Mouse (Mus musculus) B cell, adult 67 days (primary cell): Measurements from ENCODE around the gene Bicdl2. TPM values are rescaled to one million over a fixed set of nuclear protein-coding genes. Genes with fewer than 3 reads are reported as not detected.

Experiments
- total RNA-seq, 2 experiments: library from RNA; stranded (reverse); gene quantifications; 4 replicates each; pipeline ENCODE4 v1.2.4; 2023

The Bicdl2 gene
- total RNA-seq, result under 1 TPM in 1 of 2 experiments, not detected in 1; 0.36 TPM

GRCm38 (mm10) chr17:23660117-23660875, at the start of gene Bicdl2:
Gene Bicdl2 (plus strand): TSS chr17:23660506.

GRCm38 (mm10) chr17:23644613-23645495, 15.5 kb upstream of the Bicdl2 start, which contains the start of gene Mmp25:
Gene Mmp25 (minus strand): TSS chr17:23645277.

GRCm38 (mm10) chr17:23673424-23674073, 13.2 kb downstream of the Bicdl2 start, which contains the start of the genes Hcfc1r1 and Thoc6:
Gene Hcfc1r1 (plus strand): TSS chr17:23673596.
Gene Thoc6 (minus strand): TSS chr17:23673882.

GRCm38 (mm10) chr17:23677236-23677679, 17.0 kb downstream of the Bicdl2 start, which contains the start of gene Tnfrsf12a:
Gene Tnfrsf12a (minus strand): TSS chr17:23677468.

GRCm38 (mm10) chr17:23679127-23679835, 19.0 kb downstream of the Bicdl2 start, which contains the start of gene Cldn6:
Gene Cldn6 (plus strand): TSS chr17:23679249.

GRCm38 (mm10) chr17:23683856-23684672, 23.8 kb downstream of the Bicdl2 start, which contains the start of gene Cldn9:
Gene Cldn9 (minus strand): TSS chr17:23684026.

Other genes starting within 250 kb of the Bicdl2 start
- not detected for gene Vmn2r117, start 180.8 kb upstream of the Bicdl2 start, total RNA-seq
- gene Zfp213, start 96.3 kb upstream of the Bicdl2 start, total RNA-seq, result 10 to 100 TPM in 1 of 2 experiments, 1 to 10 TPM in 1; 8.3 to 11.5 TPM
- not detected for gene Zfp13, start 61.0 kb upstream of the Bicdl2 start, total RNA-seq
- not detected for gene Zscan10, start 59.6 kb upstream of the Bicdl2 start, total RNA-seq
- gene Mmp25, start 15.2 kb upstream of the Bicdl2 start, total RNA-seq, result not detected
- gene Hcfc1r1, start 13.1 kb downstream of the Bicdl2 start, total RNA-seq, result 10 to 100 TPM; 40.1 to 46.3 TPM
- 10 to 100 TPM; 24.5 to 27.7 TPM for gene Thoc6, start 13.4 kb downstream of the Bicdl2 start, total RNA-seq
- gene Tnfrsf12a, start 17.0 kb downstream of the Bicdl2 start, total RNA-seq, result 10 to 100 TPM; 10.2 to 15.2 TPM
- not detected for gene Cldn6, start 18.7 kb downstream of the Bicdl2 start, total RNA-seq
- gene Cldn9, start 23.5 kb downstream of the Bicdl2 start, total RNA-seq, result not detected
- gene 1520401A03Rik, start 62.3 kb downstream of the Bicdl2 start, total RNA-seq, result not detected
- gene Pkmyt1, start 65.8 kb downstream of the Bicdl2 start, total RNA-seq, result 10 to 100 TPM; 32.9 to 38.9 TPM
- 1 to 10 TPM in 1 of 2 experiments, under 1 TPM in 1; 0.20 to 1.0 TPM for gene Paqr4, start 80.4 kb downstream of the Bicdl2 start, total RNA-seq
- not detected for gene Kremen2, start 85.3 kb downstream of the Bicdl2 start, total RNA-seq
- gene Flywch1, start 111.1 kb downstream of the Bicdl2 start, total RNA-seq, result 10 to 100 TPM; 24.9 to 32.8 TPM
- gene Flywch2, start 125.6 kb downstream of the Bicdl2 start, total RNA-seq, result not detected
- gene Srrm2, start 130.0 kb downstream of the Bicdl2 start, total RNA-seq, result 1,000 to 10,000 TPM; 1,310 to 1,340 TPM
- 100 to 1,000 TPM; 164 to 171 TPM for gene Elob, start 168.6 kb downstream of the Bicdl2 start, total RNA-seq
- gene Prss33, start 175.6 kb downstream of the Bicdl2 start, total RNA-seq, result not detected
- gene Prss32, start 183.3 kb downstream of the Bicdl2 start, total RNA-seq, result not detected
- gene Prss41, start 183.7 kb downstream of the Bicdl2 start, total RNA-seq, result under 1 TPM in 1 of 2 experiments, not detected in 1; 0.41 TPM
- not detected for gene Prss21, start 207.6 kb downstream of the Bicdl2 start, total RNA-seq
- not detected for gene Dcpp1, start 220.4 kb downstream of the Bicdl2 start, total RNA-seq
- gene Dcpp2, start 220.4 kb downstream of the Bicdl2 start, total RNA-seq, result not detected